Mouse (Mus musculus): ENCODE results near the gene Inhbe. TPM values are rescaled to one million over a fixed set of nuclear protein-coding genes. Genes with fewer than 3 reads are reported as not detected.

The Inhbe gene
- polyA plus RNA-seq, 1 experiment, result 0.10 TPM

Other genes starting within 250 kb of the Inhbe start
- 106 and 108 TPM in 2 replicates for gene Os9, start 233.3 kb downstream of the Inhbe start, polyA plus RNA-seq (2012; rRNA removed)
- gene B4galnt1, start 189.2 kb downstream of the Inhbe start, polyA plus RNA-seq (2012; rRNA removed), result 112 and 132 TPM in 2 replicates
- 5.5 and 6.6 TPM in 2 replicates for gene Slc26a10, start 173.8 kb downstream of the Inhbe start, polyA plus RNA-seq (2012; rRNA removed)
- 184 and 198 TPM in 2 replicates for gene Arhgef25, start 164.3 kb downstream of the Inhbe start, polyA plus RNA-seq (2012; rRNA removed)
- gene Dtx3, start 158.7 kb downstream of the Inhbe start, polyA plus RNA-seq (2012; rRNA removed), result 375 and 413 TPM in 2 replicates
- gene Pip4k2c, start 142.8 kb downstream of the Inhbe start, polyA plus RNA-seq (2012; rRNA removed), result 97.3 and 97.4 TPM in 2 replicates
- gene Kif5a, start 91.1 kb downstream of the Inhbe start, polyA plus RNA-seq (2012; rRNA removed), result 795 and 907 TPM in 2 replicates
- gene Dctn2, start 88.0 kb downstream of the Inhbe start, polyA plus RNA-seq (2012; rRNA removed), result 285 and 313 TPM in 2 replicates
- gene Mbd6, start 65.4 kb downstream of the Inhbe start, polyA plus RNA-seq (2012; rRNA removed), result 50.0 and 51.5 TPM in 2 replicates
- 63.1 and 81.8 TPM in 2 replicates for gene Mars, start 42.6 kb downstream of the Inhbe start, polyA plus RNA-seq (2012; rRNA removed)
- gene Arhgap9, start 32.4 kb downstream of the Inhbe start, polyA plus RNA-seq (2012; rRNA removed), result 1.1 and 1.3 TPM in 2 replicates
- gene Gli1, start 12.4 kb downstream of the Inhbe start, polyA plus RNA-seq (2012; rRNA removed), result 2.0 and 3.2 TPM in 2 replicates
- gene Inhbc, start 16.0 kb upstream of the Inhbe start, polyA plus RNA-seq (2012; rRNA removed), result not detected in 2 replicates
- gene R3hdm2, start 25.9 kb upstream of the Inhbe start, polyA plus RNA-seq (2012; rRNA removed), result 179 and 210 TPM in 2 replicates
- gene Stac3, start 147.3 kb upstream of the Inhbe start, polyA plus RNA-seq (2012; rRNA removed), result 8.8 and 9.8 TPM in 2 replicates
- 10.3 and 10.8 TPM in 2 replicates for gene Ndufa4l2, start 160.6 kb upstream of the Inhbe start, polyA plus RNA-seq (2012; rRNA removed)
- 45.3 and 46.6 TPM in 2 replicates for gene Shmt2, start 168.0 kb upstream of the Inhbe start, polyA plus RNA-seq (2012; rRNA removed)
- 9.3 and 12.1 TPM in 2 replicates for gene Nxph4, start 180.1 kb upstream of the Inhbe start, polyA plus RNA-seq (2012; rRNA removed)

Measured in frontal cortex, adult 2 months (tissue).